Mouse (Mus musculus) heart, adult 2 months (tissue): ENCODE results near the gene Mvb12b. TPM values are rescaled to one million over a fixed set of nuclear protein-coding genes. Genes with fewer than 3 reads are reported as not detected.

Experiments used
- DNase-seq, 2 experiments: peaks; one replicate each; pipeline ENCODE4 v3.0.0; 2021
- H3K27ac ChIP-seq: fragments of 200-600 bp; 2 replicates; pipeline ENCODE4 v1.8.1; 2022
- H3K27me3 ChIP-seq: fragments of 200-500 bp; 2 replicates; pipeline ENCODE4 v1.6.1; 2012; ENCODE audit warnings: mild to moderate bottlenecking, low read length, inconsistent platforms, mixed read lengths; ENCODE audit not compliant: control insufficient read depth, insufficient read depth
- H3K36me3 ChIP-seq: fragments of 200-500 bp; 2 replicates; pipeline ENCODE4 v1.6.1; 2012; ENCODE audit warnings: low read length, inconsistent platforms; ENCODE audit not compliant: control insufficient read depth, insufficient read depth
- H3K4me1 ChIP-seq: fragments of 200-500 bp; 2 replicates; pipeline ENCODE4 v1.6.1; 2011; ENCODE audit warnings: low read length; ENCODE audit not compliant: control insufficient read depth, insufficient read depth
- H3K4me3 ChIP-seq: fragments of 200-600 bp; 2 replicates; pipeline ENCODE4 v1.8.1; 2022
- H3K79me2 ChIP-seq: fragments of 200-500 bp; replicated peaks from 2 replicates; pipeline ENCODE4 v1.6.1; 2012; ENCODE audit warnings: mild to moderate bottlenecking, inconsistent platforms, low read length, moderate library complexity, mixed read lengths; ENCODE audit not compliant: control insufficient read depth, insufficient read depth
- H3K9ac ChIP-seq: fragments of 200-500 bp; 2 replicates; pipeline ENCODE4 v1.6.1; 2012; ENCODE audit warnings: low read depth, mild to moderate bottlenecking, control low read depth, inconsistent platforms, low read length, mixed read lengths
- CTCF ChIP-seq: fragments of 200-600 bp; IDR thresholded peaks from 2 replicates; pipeline ENCODE4 v1.8.1; 2022; ENCODE audit warnings: antibody characterized with exemption, mild to moderate bottlenecking, moderate library complexity
- EP300 ChIP-seq: fragments of 200-500 bp; IDR thresholded peaks from 2 replicates; pipeline ENCODE4 v1.6.1; 2011; ENCODE audit warnings: low read depth, low read length, control low read depth; ENCODE audit not compliant: insufficient read depth
- POLR2A ChIP-seq: fragments of 200-500 bp; IDR thresholded peaks from 2 replicates; pipeline ENCODE4 v1.6.1; 2011; ENCODE audit warnings: mild to moderate bottlenecking, low read depth, low read length, control low read depth; ENCODE audit not compliant: insufficient read depth
- WGBS: fragments of 180-500 bp; shearing (Covaris S2); methylation state at CpG from one replicate; pipeline ENCODE4 v1.1.7; 2018; 5-methylcytosine and 5-hydroxymethylcytosine counted together
- intact Hi-C: fragments of 180-260 bp; cut with DNase I; formaldehyde crosslinking; loops from one replicate; pipeline ENCODE4 v1.15.1; 2025
- polyA plus RNA-seq: library from polyadenylated mRNA; depleted of rRNA; stranded (reverse); fragments of >200 nt; gene quantifications from 2 replicates; pipeline ENCODE4 v1.2.3, GENCODE M21; 2012
- total RNA-seq, 2 experiments: library from RNA; stranded (reverse); gene quantifications; 2 replicates each; pipeline ENCODE4 v1.2.3; 2021

The Mvb12b gene
- total and polyA plus RNA-seq, 3 experiments: 17.8 to 21.6 (median 20.4) TPM

DNA sequence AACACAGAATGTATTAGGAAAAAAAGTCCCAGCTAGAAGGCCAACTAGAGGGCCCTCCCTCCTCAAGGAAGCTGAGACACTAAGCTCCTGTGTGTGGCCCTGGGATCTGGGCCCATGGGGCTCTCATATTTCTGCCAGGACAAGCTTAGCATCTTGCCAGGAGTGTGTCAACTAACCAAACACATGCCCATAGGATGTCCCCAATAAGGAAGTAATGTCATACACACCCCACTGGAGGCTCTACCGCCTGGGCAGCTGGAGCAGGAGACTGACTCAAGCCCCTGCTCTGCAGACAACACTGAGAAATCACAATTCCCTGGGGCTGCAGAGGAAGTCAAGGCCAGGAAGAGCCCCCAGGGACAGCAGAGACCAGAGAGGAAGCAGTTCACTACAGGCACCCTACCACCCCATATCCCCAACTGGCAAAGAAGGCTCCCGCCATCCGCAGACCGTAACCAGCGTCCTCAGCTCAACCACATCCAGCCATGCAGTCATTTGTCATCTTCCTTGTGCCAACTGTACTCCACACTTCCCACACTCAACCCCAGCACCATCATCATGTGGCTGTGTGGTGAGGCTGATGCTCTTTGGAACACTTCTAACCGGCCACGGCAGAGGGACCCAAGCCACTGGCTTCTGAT, 3.0 kb downstream of the Mvb12b start:
- no peaks in the 10 kb centered on the region for H3K27me3 ChIP-seq
- no peaks in the 10 kb centered on the region for H3K36me3 ChIP-seq
- peaks cover 13% of the 10 kb centered on the region for H3K4me1 ChIP-seq
- intact Hi-C loops: loop anchor here (5.0 kb wide), 1 partner anchor 57 kb away; no protein-coding TSS in a partner anchor
- H3K4me3 ChIP-seq: no peak overlapping the region
- H3K79me2 ChIP-seq: peaks cover 5% of the 10 kb centered on the region; the same call in 1 of the 2 replicates
- 56% methylated on average over 7 of the region's 7 CpGs for WGBS
- TF ChIP-seq POLR2A (no peak), EP300 (no peak), CTCF (no peak)
- no peak overlapping the region for H3K9ac ChIP-seq
- peak overlapping the region; percentile 11; the same call in 1 of the 2 replicates for H3K27ac ChIP-seq
- peak; percentile 34 to 35 for DNase-seq

- peaks cover 6% of the 10 kb centered on the region for H3K4me1 ChIP-seq
- H3K27me3 ChIP-seq: no peaks in the 10 kb centered on the region
- no peak overlapping the region for H3K27ac ChIP-seq
- no peaks in the 10 kb centered on the region for H3K36me3 ChIP-seq
- intact Hi-C loops: no loop called here
- H3K4me3 ChIP-seq: no peak overlapping the region
- DNase-seq: peak in 1 of 2 experiments; percentile 13
- H3K79me2 ChIP-seq: peaks cover 6% of the 10 kb centered on the region
- H3K9ac ChIP-seq: no peak overlapping the region
- 83% methylated on average over 2 of the region's 2 CpGs for WGBS
- no peak for TF ChIP-seq CTCF
- TF ChIP-seq POLR2A: no peak
- TF ChIP-seq EP300: no peak
These were observed 8.5 kb downstream of the Mvb12b start for GRCm38 (mm10) chr2:33879223-33879622.

DNA sequence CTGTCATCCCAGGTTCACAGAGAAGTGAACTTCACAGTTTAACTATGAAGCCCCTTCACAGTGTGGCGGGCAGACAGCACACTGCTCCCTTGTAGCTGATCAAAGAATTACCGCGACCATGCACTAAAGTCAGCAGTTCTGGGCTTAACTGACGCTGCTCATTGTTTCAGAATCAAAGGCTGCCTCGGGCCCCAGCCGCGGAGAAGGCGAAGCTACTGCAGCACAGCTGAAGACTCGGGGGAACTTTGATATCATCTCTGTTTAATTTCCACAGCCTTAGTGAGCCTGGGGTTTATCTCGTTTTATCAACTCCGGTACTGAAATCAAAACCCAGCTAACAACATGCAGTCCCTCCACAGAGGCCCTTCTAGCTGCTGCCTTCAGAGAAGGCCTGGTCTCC, 9.3 kb downstream of the Mvb12b start:
- Histone ChIP-seq H3K27me3 (no peaks in the 10 kb centered on the region), H3K9ac (no peak overlapping the region), H3K4me3 (no peak overlapping the region), H3K27ac (no peak overlapping the region), H3K79me2 (peaks cover 6% of the 10 kb centered on the region), H3K4me1 (peaks cover 6% of the 10 kb centered on the region), H3K36me3 (no peaks in the 10 kb centered on the region)
- 75% methylated on average over 11 of the region's 11 CpGs for WGBS
- no peak for TF ChIP-seq POLR2A
- TF ChIP-seq CTCF: no peak
- TF ChIP-seq EP300: no peak
- DNase-seq: peak in 1 of 2 experiments; percentile 9
- intact Hi-C loops: no loop called here

- peaks cover 6% of the 10 kb centered on the region for H3K4me1 ChIP-seq
- TF ChIP-seq CTCF: no peak
- H3K36me3 ChIP-seq: no peaks in the 10 kb centered on the region
- H3K9ac ChIP-seq: no peak overlapping the region
- peaks cover 6% of the 10 kb centered on the region for H3K79me2 ChIP-seq
- intact Hi-C loops: no loop called here
- WGBS: 87% methylated on average over 6 of the region's 6 CpGs
- peak in 1 of 2 experiments; percentile 14 for DNase-seq
- no peaks in the 10 kb centered on the region for H3K27me3 ChIP-seq
- H3K27ac ChIP-seq: no peak overlapping the region
- no peak overlapping the region for H3K4me3 ChIP-seq
These were observed 9.9 kb downstream of the Mvb12b start for GRCm38 (mm10) chr2:33877663-33878360.

DNA sequence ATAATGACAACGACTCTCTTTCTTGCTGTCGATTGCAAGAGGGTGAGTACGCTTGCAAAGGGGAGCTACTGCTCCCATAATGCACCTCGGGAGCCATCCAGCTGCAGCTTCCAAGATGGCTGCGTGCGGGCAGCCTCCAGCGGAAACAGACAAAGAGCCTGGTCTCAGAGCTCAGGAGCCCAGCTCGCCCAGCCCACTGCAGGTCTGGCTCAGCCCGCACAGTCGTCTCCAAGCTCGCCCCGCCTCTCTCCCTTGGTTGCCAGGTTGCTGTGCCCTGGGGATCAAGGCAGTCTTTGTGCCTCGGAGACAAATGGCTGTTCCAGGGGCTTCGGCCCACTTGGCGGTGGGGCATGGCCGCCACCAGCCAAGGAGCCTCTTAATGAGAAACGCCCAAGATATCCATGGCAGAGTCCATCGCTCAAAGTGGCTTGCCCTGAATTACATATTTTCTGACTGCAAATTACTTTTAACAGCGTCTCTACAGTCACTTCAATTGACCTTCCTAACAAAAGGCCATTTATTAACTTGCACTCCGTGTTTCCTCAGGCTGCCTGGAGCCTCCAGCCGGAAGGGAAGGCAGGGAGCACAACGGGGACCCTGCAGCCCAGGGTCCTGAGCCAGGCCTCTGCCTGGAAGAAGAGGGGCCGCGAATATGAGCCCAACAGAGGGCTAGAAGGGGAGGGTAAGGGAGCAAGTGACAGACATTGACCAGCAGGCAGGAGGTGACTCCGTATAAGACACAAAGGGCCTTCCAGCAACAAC, 11.0 kb downstream of the Mvb12b start:
- no peaks in the 10 kb centered on the region for H3K27me3 ChIP-seq
- intact Hi-C loops: no loop called here
- 62% methylated on average over 25 of the region's 25 CpGs for WGBS
- no peaks in the 10 kb centered on the region for H3K36me3 ChIP-seq
- H3K4me3 ChIP-seq: no peak overlapping the region
- H3K4me1 ChIP-seq: peaks cover 9% of the 10 kb centered on the region
- TF ChIP-seq CTCF: no peak
- TF ChIP-seq POLR2A: no peak
- no peak for TF ChIP-seq EP300
- DNase-seq: peak; percentile 48 to 53
- no peak overlapping the region for H3K27ac ChIP-seq
- peaks cover 5% of the 10 kb centered on the region for H3K79me2 ChIP-seq
- no peak overlapping the region for H3K9ac ChIP-seq
